In genomic region chr2:50694849-50695248, GRCm38 (mm10) we compare ENCODE assay signal across 14 mouse cellular contexts.
DNase-seq lines count a peak whose midpoint lies in the region; ATAC-seq and TF ChIP-seq lines count a peak whose summit lies in the region.
"Had no signal": no experiment of that assay in that cellular context is flagged by ENCODE, and none has a peak within 500 bp of the region (broad histone marks: within the 10 kb centered on the region; RNA-seq: fewer than 3 reads in every experiment).

No protein-coding gene starts in this region.

- H3K9ac ChIP-seq in hindbrain, embryonic 13.5 days = no peak overlapping the region
- H3K9ac ChIP-seq in neural tube, embryonic 14.5 days (replicated peaks; ENCODE audit: low read depth, low read length) = no peak overlapping the region
- H3K9ac ChIP-seq: limb, embryonic 15.5 days had no signal

- no peaks in the 10 kb centered on the region for H3K9me3 ChIP-seq in hindbrain, embryonic 13.5 days
- H3K9me3 ChIP-seq in neural tube, embryonic 14.5 days (ENCODE audit: control insufficient read depth, low read length) = no peaks in the 10 kb centered on the region
- H3K9me3 ChIP-seq in limb, embryonic 10.5 days (replicated peaks) = no peaks in the 10 kb centered on the region
- H3K9me3 ChIP-seq: limb, embryonic 15.5 days had no signal

- H3K27me3 ChIP-seq in hindbrain, embryonic 13.5 days = no peaks in the 10 kb centered on the region
- no peaks in the 10 kb centered on the region; the same call in 1 of the 2 replicates for H3K27me3 ChIP-seq in neural tube, embryonic 14.5 days (ENCODE audit: control insufficient read depth, insufficient read depth, low read length)
- no peaks in the 10 kb centered on the region for H3K27me3 ChIP-seq in limb, embryonic 10.5 days (ENCODE audit: low read depth, poor library complexity, severe bottlenecking)
- H3K27me3 ChIP-seq: limb, embryonic 15.5 days had no signal

- ATAC-seq in hindbrain, embryonic 13.5 days (ENCODE audit: low FRiP score) = peak; percentile 86
- peak; percentile 72; the same call in 1 of the 2 replicates for ATAC-seq in neural tube, embryonic 14.5 days (ENCODE audit: low read depth)

- peak; percentile 75 for DNase-seq in left cerebral cortex, postnatal 4 days
- DNase-seq in left cerebral cortex, adult 2 months (ENCODE audit: extremely low spot score in 1 of 2, low spot score in 2 of 2) = no peak
- DNase-seq in embryo, embryonic 11 days = peak; percentile 50
- no peak for DNase-seq in left cerebral cortex, adult 9 months (ENCODE audit: low spot score in 2 of 2)
- no peak for DNase-seq in limb, embryonic 10.5 days (ENCODE audit: low spot score)
- no peak for DNase-seq in thymus, postnatal 25 days
- DNase-seq: heart, adult 18-20 months; right cerebral cortex, postnatal 25 days; thymus, adult 2 months had no signal

- intact Hi-C loops in left cerebral cortex, postnatal 4 days (cut with DNase I) = no loop called here
- intact Hi-C loops in left cerebral cortex, adult 2 months (cut with DNase I) = no loop called here

- no peak for TF ChIP-seq CTCF in left cerebral cortex, adult 2 months (IDR thresholded peaks at IDR 0.05)

- no peak overlapping the region for H3K4me2 ChIP-seq in hindbrain, embryonic 13.5 days
- no peak overlapping the region for H3K4me2 ChIP-seq in neural tube, embryonic 14.5 days (ENCODE audit: low read depth, low read length)
- H3K4me2 ChIP-seq: limb, embryonic 15.5 days had no signal

- H3K36me3 ChIP-seq in hindbrain, embryonic 13.5 days = no peaks in the 10 kb centered on the region
- H3K36me3 ChIP-seq in neural tube, embryonic 14.5 days (ENCODE audit: control insufficient read depth, insufficient read depth, low read length) = no peaks in the 10 kb centered on the region
- H3K36me3 ChIP-seq in limb, embryonic 10.5 days = no peaks in the 10 kb centered on the region
- H3K36me3 ChIP-seq: limb, embryonic 15.5 days had no signal

- peaks cover 13% of the 10 kb centered on the region for H3K4me1 ChIP-seq in hindbrain, embryonic 13.5 days (replicated peaks)
- 0 out of 2 replicates have a peak, but pooled peaks cover 8% of the 10 kb centered on the region for H3K4me1 ChIP-seq in neural tube, embryonic 14.5 days (ENCODE audit: control insufficient read depth, insufficient read depth, low read length)
- H3K4me1 ChIP-seq in limb, embryonic 10.5 days = peaks cover 6% of the 10 kb centered on the region; the same call in 1 of the 2 replicates

- H3K4me3 ChIP-seq in left cerebral cortex, adult 2 months = no peak overlapping the region
- H3K4me3 ChIP-seq in hindbrain, embryonic 13.5 days = no peak overlapping the region
- no peak overlapping the region for H3K4me3 ChIP-seq in neural tube, embryonic 14.5 days (ENCODE audit: low read depth, low read length)
- H3K4me3 ChIP-seq in limb, embryonic 10.5 days = no peak overlapping the region
- H3K4me3 ChIP-seq: erythroblast, embryonic 14.5 days; limb, embryonic 15.5 days had no signal

- 32% methylated on average over 2 of the region's 2 CpGs for WGBS in hindbrain, embryonic 13.5 days
- 34% methylated on average over 2 of the region's 2 CpGs for WGBS in neural tube, embryonic 14.5 days
- WGBS in limb, embryonic 10.5 days = 83% methylated on average over 2 of the region's 2 CpGs

- no peak overlapping the region for H3K27ac ChIP-seq in left cerebral cortex, adult 2 months
- H3K27ac ChIP-seq in hindbrain, embryonic 13.5 days = no peak overlapping the region
- no peak overlapping the region for H3K27ac ChIP-seq in neural tube, embryonic 14.5 days (ENCODE audit: low read depth, low read length)
- H3K27ac ChIP-seq in limb, embryonic 10.5 days = no peak overlapping the region
- H3K27ac ChIP-seq: limb, embryonic 15.5 days; macrophage had no signal

Comparison
In these comparisons a context has a peak if more than half of its experiments do, and no peak if none do; other contexts are left out.
1. DNase-seq: peak in left cerebral cortex, postnatal 4 days (single experiment) and embryo, embryonic 11 days (single experiment); none in left cerebral cortex, adult 2 months (0 of 2), left cerebral cortex, adult 9 months (0 of 2), limb, embryonic 10.5 days (single experiment) and thymus, postnatal 25 days (single experiment).